Mouse (Mus musculus): ENCODE results near the gene Fry.

DNA sequence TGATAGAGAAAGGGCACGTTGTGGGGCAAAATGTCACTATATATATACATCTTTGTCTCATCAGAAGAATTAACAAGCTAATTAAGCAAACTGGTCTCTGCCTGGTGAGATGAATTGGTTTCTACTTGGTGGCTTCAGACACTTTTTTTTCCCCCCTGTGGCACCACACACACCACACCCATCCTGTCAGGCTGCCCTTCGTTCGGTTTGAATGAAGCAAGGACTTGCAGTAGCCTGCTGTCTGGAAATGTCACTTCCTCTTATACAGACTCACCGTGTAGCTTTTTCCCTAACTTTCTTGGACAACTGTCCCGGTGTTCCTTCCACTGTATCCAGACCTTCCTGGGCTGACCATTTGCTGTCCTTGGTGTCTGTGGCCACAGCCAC, 144.3 kb downstream of the Fry start:
- TF ChIP-seq CTCF (IDR thresholded peaks at IDR 0.05; ENCODE audit: extremely low read depth, insufficient read depth, low read length) (no peak), POLR2A (IDR thresholded peaks at IDR 0.05; ENCODE audit: extremely low read depth, insufficient read depth, low read length) (no peak)
